Mouse (Mus musculus) mesoderm, embryonic 11.5 days (tissue): ENCODE measurements around the gene Pla2g4f.
A peak's percentile ranks its signal among the peaks of the same experiment; 100 is the strongest.

Experiments
- DNase-seq: peaks from one replicate; pipeline ENCODE4 v3.0.0-alpha.2; 2012; ENCODE audit warnings: low read depth, low spot score

Pla2g4f gene

DNA sequence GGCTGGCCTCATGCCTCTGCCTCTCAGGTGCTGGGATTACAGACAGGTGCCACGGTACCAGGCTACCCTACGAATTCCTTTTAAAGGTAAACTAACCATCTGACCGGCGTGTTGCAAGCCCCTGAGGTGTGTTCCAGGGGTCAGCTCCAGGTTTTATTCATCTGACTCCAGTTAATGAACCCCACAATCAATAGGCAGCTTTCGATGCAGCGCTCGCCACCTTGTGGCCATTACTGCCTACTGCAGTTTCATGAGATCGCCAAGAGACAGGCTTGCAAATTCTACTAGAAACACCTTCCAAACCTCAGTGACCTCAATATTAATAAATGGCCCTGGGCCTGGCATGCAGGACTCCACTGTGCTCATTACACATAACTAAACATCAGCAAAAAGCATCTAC, 34.0 kb downstream of the Pla2g4f start:
- peak; percentile 67 for DNase-seq

DNA sequence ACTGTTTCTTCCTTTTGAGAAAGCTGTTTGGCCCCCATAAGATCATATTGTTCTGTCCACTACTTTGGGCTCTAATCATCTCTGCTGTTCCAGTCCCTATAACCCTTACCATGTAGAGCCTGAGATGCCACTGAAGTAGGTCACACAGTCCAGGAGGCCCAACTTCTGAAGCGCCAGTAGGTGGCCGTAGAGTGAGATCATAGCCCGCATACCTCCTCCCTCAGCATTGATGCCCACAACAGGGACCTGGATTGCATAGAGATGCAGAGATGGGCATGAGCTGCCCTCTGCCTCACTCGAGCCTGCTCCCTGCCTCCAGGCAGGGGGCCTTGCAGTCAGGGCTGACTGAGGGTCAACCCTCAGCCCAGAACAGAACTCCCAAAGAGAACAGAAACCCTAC, 37.0 kb downstream of the Pla2g4f start:
- DNase-seq = no peak

DNA sequence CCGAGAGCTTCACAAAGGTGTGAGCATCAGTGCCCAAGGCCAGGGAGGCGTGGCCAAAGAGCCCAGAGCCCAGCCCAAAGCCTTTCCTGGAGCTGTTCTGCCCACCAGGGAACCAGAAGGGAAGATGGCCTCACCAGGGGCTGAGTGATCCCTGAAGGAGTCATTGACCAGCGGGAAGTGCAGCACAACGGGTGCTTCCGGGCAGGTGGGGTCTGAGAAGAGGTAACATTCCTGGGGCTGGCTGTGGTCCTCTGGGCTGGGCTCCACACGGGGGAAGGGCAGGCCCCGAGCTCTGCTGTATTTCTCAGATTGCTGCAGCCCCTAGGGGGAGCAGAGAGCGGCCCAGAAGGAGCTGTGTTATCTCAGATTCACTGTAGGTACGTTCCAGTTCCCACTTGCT, 45.3 kb downstream of the Pla2g4f start:
- peak; percentile 39 for DNase-seq

DNA sequence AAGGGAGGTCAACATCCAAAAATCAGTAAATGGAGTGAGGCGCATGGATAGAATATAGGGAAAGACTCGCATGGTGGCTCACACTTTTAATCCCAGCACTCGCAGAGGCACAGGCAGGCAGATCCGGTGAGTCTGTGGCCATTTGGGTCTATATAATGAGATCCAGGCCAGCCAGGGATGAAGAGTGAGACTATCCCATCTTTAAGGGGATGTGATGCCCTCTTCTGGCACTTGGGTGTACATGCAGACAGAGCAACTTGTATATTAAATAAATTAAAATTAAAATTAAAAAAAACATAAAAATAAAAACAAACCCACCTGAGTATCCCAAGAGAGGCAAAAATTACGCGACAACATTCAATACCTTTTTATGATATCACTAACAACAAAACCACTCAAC, 48.4 kb downstream of the Pla2g4f start:
- no peak for DNase-seq

DNA sequence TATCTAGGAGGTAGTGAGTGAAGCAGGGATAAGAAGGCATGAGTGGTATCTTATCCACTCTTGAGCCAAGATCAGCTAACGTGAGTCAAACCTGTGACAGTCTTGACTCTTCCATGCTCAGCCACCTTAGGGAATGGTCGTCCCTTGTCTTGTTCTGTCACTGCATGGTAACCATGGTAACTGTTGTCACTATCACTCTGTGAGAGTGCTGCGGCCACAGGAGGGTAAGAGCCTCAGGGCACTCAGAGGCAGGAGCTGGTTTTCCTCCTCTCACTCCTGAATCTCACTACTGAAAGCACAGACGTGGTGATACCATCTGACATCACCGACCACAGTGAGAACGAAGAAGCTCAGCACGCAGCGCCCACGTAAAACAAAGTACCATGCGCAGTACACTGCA, 49.1 kb downstream of the Pla2g4f start:
- peak; percentile 11 for DNase-seq

DNA sequence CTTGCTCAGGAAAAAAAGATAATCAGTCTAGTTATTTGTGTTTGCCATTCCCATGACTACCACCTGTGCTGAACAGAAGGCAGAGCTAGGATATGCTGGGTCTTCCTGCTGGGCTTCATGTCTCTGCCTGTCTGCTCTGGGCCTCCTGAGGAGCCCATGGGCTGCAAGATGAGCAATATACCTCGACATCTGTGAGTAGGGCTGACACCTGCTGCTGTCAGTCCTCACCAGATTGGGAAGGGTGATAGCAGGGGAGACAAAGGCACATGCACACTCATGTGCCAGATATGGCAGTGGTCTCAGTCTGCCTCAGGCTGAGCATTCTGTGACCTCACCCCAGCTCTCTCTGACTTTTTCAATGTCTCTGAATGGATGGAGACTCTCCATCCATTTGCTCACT, 51.1 kb downstream of the Pla2g4f start:
- DNase-seq = no peak

DNA sequence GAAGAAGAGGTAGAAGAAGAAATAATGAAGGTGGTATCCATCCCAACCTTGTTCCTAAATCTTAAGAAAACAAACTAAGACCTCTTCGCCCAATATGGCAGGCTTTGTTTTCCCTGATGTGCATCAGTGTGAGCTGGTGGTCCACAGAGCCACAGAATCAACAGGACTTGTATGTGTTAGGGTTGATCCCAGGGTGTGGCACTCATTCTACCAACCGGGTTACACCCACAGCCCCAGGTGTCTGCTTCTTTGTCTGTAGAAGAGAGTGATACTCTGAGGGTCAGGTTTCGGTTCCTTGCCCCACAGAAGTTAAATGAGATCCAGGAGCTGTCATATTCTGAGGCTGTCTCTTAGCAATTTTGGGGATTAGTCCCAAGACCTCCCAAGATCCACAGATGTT, 52.6 kb downstream of the Pla2g4f start:
- DNase-seq = no peak

DNA sequence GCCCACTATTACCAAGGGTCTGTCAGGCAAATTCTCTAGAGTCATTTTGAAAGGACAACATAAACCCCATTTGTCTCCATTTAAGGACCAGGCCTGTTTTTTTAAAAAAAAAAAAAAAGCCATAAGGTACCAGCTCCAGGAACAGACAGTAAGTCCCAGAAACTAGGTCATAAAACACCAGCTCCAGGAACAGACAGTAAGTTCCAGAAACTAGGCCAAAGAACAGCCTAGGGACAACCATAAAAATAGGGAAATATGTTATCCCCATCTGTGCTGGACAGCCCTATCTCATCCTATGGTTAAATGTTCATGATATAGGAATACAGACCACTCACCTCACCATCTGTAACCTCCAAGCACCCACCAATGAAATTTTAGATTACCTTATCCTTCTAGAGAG, 57.7 kb downstream of the Pla2g4f start:
- DNase-seq = no peak

DNA sequence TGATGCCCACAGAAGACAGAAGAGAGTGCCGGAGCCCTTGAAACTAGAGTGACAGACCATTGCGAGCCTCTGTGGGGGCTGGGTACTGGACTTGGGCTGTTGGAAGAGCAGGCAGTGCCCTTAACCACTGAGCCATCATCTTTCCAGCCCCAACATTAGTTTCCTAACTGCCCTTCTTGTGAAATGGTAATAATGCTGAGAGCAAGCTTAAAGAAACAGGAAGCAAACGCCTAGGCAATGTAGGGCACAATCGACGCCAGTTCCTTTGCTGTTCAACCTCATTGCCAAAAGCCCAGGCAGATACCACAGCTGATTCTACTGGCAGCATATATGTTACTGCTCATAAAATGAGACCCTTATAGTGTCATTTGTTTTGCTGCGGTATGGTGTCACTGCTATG, 61.3 kb downstream of the Pla2g4f start:
- no peak for DNase-seq
